Mouse (Mus musculus) liver, postnatal 0 days (tissue): Measurements from ENCODE around the gene Sec14l5. TPM values are rescaled to one million over a fixed set of nuclear protein-coding genes. Genes with fewer than 3 reads are reported as not detected.
"Not testable (repeated sequence)": the region's sequence is repeated elsewhere in the genome, so short reads cannot be mapped to it uniquely, and the experiment has no call there.

Experiments
- ATAC-seq: fragments of 200-750 bp; cut with Nextera tagmentation; 2 replicates; pipeline ENCODE4 v1.8.0; 2017; ENCODE audit warnings: mild to moderate bottlenecking, moderate library complexity
- DNase-seq: peaks from one replicate; pipeline ENCODE4 v3.0.0-alpha.2; 2016
- H3K27ac ChIP-seq: fragments of 300-500 bp; sonication (generic); 2 replicates; pipeline ENCODE4 v1.5.1; 2014; ENCODE audit warnings: antibody characterized with exemption, moderate library complexity, mild to moderate bottlenecking, low read depth
- H3K27me3 ChIP-seq: fragments of 300-500 bp; sonication (generic); 2 replicates; pipeline ENCODE4 v1.6.1; 2014; ENCODE audit warnings: low read length, control low read depth, mixed read lengths; ENCODE audit not compliant: insufficient read depth
- H3K36me3 ChIP-seq: fragments of 300-500 bp; sonication (generic); replicated peaks from 2 replicates; pipeline ENCODE4 v1.6.1; 2014; ENCODE audit warnings: mild to moderate bottlenecking, control low read depth, low read length, moderate library complexity, mixed read lengths; ENCODE audit not compliant: insufficient read depth
- H3K4me1 ChIP-seq: fragments of 300-500 bp; sonication (generic); 2 replicates; pipeline ENCODE4 v1.6.1; 2014; ENCODE audit warnings: antibody characterized with exemption, mild to moderate bottlenecking, control low read depth; ENCODE audit not compliant: insufficient read depth
- H3K4me2 ChIP-seq: fragments of 300-500 bp; sonication (generic); 2 replicates; pipeline ENCODE4 v1.6.1; 2014; ENCODE audit warnings: low read depth, mild to moderate bottlenecking, low read length, moderate library complexity, mixed read lengths
- H3K4me3 ChIP-seq: fragments of 300-500 bp; sonication (generic); 2 replicates; pipeline ENCODE4 v1.5.1; 2014; ENCODE audit warnings: low read depth, low read length
- H3K9ac ChIP-seq: fragments of 300-500 bp; sonication (generic); replicated peaks from 2 replicates; pipeline ENCODE4 v1.6.1; 2014; ENCODE audit warnings: mild to moderate bottlenecking, moderate library complexity
- H3K9me3 ChIP-seq: fragments of 300-500 bp; sonication (generic); 2 replicates; pipeline ENCODE4 v1.6.1; 2016; ENCODE audit warnings: mild to moderate bottlenecking, control low read depth, low read length, mixed read lengths
- CTCF ChIP-seq: sonication (generic); IDR thresholded peaks from 2 replicates; pipeline ENCODE4 v1.5.1; 2016; ENCODE audit warnings: antibody characterized with exemption, low read depth
- EP300 ChIP-seq: IDR thresholded peaks from 2 replicates; pipeline ENCODE4 v1.6.1; 2016; ENCODE audit warnings: antibody characterized with exemption, low read depth, mild to moderate bottlenecking
- WGBS: fragments of 180-500 bp; shearing (Covaris S2); extraction: QIAGEN DNeasy Blood & Tissue Kit; methylation state at CpG from one replicate; pipeline ENCODE4 v1.1.7; 2014; ENCODE audit not compliant: insufficient replicate concordance; 5-methylcytosine and 5-hydroxymethylcytosine counted together
- polyA plus RNA-seq: library from polyadenylated mRNA; unstranded; fragments of >200 nt; fragmentation: Nextera tagmentation; extraction: Ambion mirVana; gene quantifications from 2 replicates; pipeline ENCODE4 v1.2.1, GENCODE M21; 2015

Gene Sec14l5
- polyA plus RNA-seq, 1 experiment from 2014 or later: 0.04 TPM

- ATAC-seq (no peak), DNase-seq (no peak)
- no peak overlapping the region for H3K27ac ChIP-seq
- TF ChIP-seq CTCF (no peak), EP300 (no peak)
- no peaks in the 10 kb centered on the region for H3K9me3 ChIP-seq
- 54% methylated on average over 6 of the region's 6 CpGs for WGBS
- no peak overlapping the region for H3K4me2 ChIP-seq
- H3K9ac ChIP-seq: no peak overlapping the region
- no peaks in the 10 kb centered on the region for H3K36me3 ChIP-seq
- no peaks in the 10 kb centered on the region for H3K27me3 ChIP-seq
- H3K4me1 ChIP-seq: no peaks in the 10 kb centered on the region
- no peak overlapping the region for H3K4me3 ChIP-seq
Observed at GRCm38 (mm10) chr16:5216686-5217085, 69.8 kb downstream of the Sec14l5 start.

- Histone ChIP-seq H3K9me3 (no peaks in the 10 kb centered on the region), H3K4me1 (no peaks in the 10 kb centered on the region), H3K4me2 (no peak overlapping the region), H3K27me3 (no peaks in the 10 kb centered on the region), H3K27ac (no peak overlapping the region), H3K4me3 (no peak overlapping the region), H3K9ac (no peak overlapping the region), H3K36me3 (no peaks in the 10 kb centered on the region)
- no peak for TF ChIP-seq CTCF
- no peak for TF ChIP-seq EP300
- ATAC-seq (no peak), DNase-seq (no peak)
- 66% methylated on average over 5 of the region's 5 CpGs for WGBS
Observed at GRCm38 (mm10) chr16:5217341-5218133, 70.6 kb downstream of the Sec14l5 start.

GRCm38 (mm10) chr16:5221403-5221802 lies 74.5 kb downstream of the Sec14l5 start:
- Histone ChIP-seq H3K9me3 (no peaks in the 10 kb centered on the region), H3K9ac (no peak overlapping the region), H3K4me3 (no peak overlapping the region), H3K27me3 (no peaks in the 10 kb centered on the region), H3K4me2 (no peak overlapping the region), H3K36me3 (no peaks in the 10 kb centered on the region), H3K4me1 (no peaks in the 10 kb centered on the region), H3K27ac (no peak overlapping the region)
- 55% methylated on average over 4 of the region's 4 CpGs for WGBS
- DNase-seq: no peak
- TF ChIP-seq EP300: no peak
- TF ChIP-seq CTCF: no peak
- no peak for ATAC-seq

- H3K4me1 ChIP-seq: no peaks in the 10 kb centered on the region
- no peak within 1 kb of the TSS for H3K27ac ChIP-seq
- H3K27me3 ChIP-seq: no peaks in the 10 kb centered on the region
- H3K36me3 ChIP-seq: no peaks in the 10 kb centered on the region
- no peak for TF ChIP-seq CTCF
- no peak for TF ChIP-seq EP300
- no peak for DNase-seq
- H3K4me2 ChIP-seq: no peak within 1 kb of the TSS
- no peaks in the 10 kb centered on the region for H3K9me3 ChIP-seq
- WGBS: 52% methylated on average over 6 of the region's 6 CpGs
- no peak within 1 kb of the TSS for H3K4me3 ChIP-seq
- no peak for ATAC-seq
- no peak within 1 kb of the TSS for H3K9ac ChIP-seq
Observed at GRCm38 (mm10) chr16:5222140-5222539, 75.2 kb downstream of the Sec14l5 start, which contains the start of gene AU021092. Gene AU021092, minus strand, starts transcription at chr16:5222299.

GRCm38 (mm10) chr16:5226534-5226933 lies 79.6 kb downstream of the Sec14l5 start:
- not testable (repeated sequence) for H3K9ac ChIP-seq, H3K27me3 ChIP-seq, H3K4me2 ChIP-seq, ATAC-seq, H3K4me1 ChIP-seq, H3K27ac ChIP-seq, H3K36me3 ChIP-seq, H3K4me3 ChIP-seq, H3K9me3 ChIP-seq, DNase-seq
- WGBS: 14% methylated on average over 1 of the region's 1 CpGs

GRCm38 (mm10) chr16:5227501-5227900 lies 80.6 kb downstream of the Sec14l5 start:
- not testable (repeated sequence) for H3K27me3 ChIP-seq, H3K36me3 ChIP-seq, H3K4me2 ChIP-seq, H3K9me3 ChIP-seq, ATAC-seq, H3K9ac ChIP-seq, DNase-seq, H3K27ac ChIP-seq, H3K4me3 ChIP-seq, H3K4me1 ChIP-seq
- 71% methylated on average over 19 of the region's 19 CpGs for WGBS

GRCm38 (mm10) chr16:5228103-5228502 lies 81.2 kb downstream of the Sec14l5 start:
- not testable (repeated sequence) for DNase-seq, H3K27ac ChIP-seq, H3K4me2 ChIP-seq, H3K27me3 ChIP-seq, H3K4me1 ChIP-seq, H3K9ac ChIP-seq, H3K4me3 ChIP-seq, H3K9me3 ChIP-seq, ATAC-seq, H3K36me3 ChIP-seq
- WGBS: 76% methylated on average over 3 of the region's 3 CpGs
